Mouse (Mus musculus) lung, postnatal 25 days (tissue): ENCODE data around the gene Tcte1.

Source experiments
- DNase-seq: peaks from one replicate; pipeline ENCODE4 v3.0.0; 2022; ENCODE audit warnings: low spot score

Tcte1 gene

DNA sequence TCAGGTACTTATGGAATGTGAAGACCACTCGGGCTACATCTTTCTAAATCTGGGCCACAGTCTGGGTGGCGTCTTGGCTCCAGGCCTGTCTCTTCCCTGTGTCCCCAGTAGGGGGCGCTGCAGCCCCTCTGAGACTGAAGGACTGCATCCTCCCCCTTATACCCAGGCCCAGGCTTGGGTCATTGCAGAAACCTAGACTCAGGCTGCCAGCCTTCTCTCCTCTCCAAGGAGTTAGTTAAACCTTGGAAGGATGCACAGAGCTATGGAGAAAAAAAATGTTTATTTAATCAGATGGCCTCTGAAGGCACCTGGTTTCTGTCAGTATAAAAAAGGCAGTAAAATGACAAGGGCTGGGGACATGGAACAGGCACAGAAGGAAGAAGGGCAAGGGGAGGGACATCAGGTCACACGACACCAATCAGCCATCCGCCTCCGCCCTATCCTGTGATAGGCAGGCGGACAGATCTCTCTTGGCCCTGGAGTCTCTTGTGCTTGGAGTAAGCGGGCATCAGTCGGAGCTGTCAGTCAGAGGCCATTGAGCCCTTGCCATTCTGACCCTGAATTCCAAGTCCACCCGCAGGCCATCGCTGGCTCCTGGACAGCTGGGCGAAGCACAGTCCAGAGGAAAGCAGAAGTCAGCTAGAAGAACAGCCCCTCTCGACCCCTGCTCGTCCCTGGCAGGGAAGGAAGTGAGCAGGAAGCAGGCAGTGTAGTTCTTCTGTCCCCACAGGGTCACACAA is 61.9 kb downstream of the Tcte1 start:
- peak; percentile 81 for DNase-seq

DNA sequence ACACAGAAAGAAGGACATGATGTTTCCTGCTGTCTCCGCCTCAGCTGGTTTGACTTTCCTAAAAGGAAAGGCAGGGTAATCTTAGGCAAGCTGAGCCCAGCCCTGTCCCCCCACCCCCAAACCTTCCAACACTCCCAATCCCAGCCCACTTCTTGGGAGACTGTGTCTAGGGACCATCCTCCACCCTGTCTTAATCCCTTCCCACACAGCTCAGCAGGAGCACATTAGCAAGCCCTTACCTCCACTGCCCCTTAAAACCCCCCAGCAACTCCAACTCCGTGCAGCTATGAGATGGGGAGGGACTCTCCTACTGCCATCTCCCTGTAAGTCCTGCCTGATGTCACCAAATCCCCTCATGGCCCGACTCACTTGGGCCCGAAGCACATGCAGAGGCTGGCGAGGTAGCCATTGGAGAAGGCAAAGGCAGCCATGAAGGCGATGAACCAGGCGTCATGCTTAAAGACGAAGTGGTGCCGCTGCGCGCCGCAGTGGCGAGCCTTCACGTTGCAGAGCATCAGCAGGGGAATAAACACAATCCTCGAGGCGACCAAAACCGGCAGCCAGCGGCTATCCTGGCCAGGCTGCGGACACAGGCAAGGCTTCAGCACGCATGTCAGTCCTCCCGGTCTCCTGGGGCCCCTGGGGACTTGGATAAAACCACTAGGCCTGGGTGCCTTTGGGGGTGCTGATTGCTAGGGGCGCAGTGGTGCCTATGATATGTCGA is 62.7 kb downstream of the Tcte1 start:
- DNase-seq: no peak

- DNase-seq: no peak
Observed at GRCm38 (mm10) chr17:45586449-45586837, 63.2 kb downstream of the Tcte1 start.

GRCm38 (mm10) chr17:45588370-45588769 is 65.1 kb downstream of the Tcte1 start:
- no peak for DNase-seq

GRCm38 (mm10) chr17:45589236-45589635 is 66.0 kb downstream of the Tcte1 start:
- no peak for DNase-seq

DNA sequence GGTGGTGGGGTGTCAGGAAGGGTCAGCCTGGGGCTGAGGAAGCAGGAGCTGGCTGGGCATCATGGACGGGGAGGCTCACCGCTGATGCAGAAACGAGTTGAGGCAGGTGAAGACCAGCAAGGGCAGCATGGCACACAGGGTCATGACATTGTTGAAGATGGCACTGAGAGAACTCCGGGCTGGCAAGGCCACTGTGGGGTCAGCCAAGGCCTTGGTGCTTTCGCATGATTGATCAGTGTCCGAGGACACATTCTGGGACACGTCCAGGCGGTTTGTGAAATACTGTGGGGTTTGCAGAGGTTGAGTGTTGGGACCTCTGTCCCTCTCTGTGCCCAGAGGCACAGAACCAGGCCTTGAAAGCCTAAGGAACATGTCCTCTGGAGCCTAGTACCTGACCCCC is 66.6 kb downstream of the Tcte1 start:
- DNase-seq: no peak

DNA sequence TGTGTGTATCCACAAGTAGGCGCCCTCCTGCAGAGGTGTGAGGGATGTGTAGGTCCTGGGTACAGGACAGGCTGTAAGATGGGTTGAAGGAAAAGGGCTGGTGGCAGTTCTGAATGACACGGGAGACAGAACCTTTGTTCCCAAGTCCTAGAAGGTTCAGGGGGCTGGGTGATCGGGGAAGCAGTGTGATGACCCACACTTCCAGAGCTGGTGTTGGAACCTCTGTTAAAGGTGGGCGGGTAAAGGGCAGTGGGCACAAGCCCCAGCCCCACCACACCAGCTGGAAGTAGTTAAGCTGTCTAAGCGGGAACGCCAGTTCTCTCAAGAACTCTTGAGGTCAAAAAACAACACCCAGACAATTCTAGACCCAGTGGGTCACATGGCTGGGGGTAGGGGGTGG is 67.2 kb downstream of the Tcte1 start:
- DNase-seq: no peak

DNA sequence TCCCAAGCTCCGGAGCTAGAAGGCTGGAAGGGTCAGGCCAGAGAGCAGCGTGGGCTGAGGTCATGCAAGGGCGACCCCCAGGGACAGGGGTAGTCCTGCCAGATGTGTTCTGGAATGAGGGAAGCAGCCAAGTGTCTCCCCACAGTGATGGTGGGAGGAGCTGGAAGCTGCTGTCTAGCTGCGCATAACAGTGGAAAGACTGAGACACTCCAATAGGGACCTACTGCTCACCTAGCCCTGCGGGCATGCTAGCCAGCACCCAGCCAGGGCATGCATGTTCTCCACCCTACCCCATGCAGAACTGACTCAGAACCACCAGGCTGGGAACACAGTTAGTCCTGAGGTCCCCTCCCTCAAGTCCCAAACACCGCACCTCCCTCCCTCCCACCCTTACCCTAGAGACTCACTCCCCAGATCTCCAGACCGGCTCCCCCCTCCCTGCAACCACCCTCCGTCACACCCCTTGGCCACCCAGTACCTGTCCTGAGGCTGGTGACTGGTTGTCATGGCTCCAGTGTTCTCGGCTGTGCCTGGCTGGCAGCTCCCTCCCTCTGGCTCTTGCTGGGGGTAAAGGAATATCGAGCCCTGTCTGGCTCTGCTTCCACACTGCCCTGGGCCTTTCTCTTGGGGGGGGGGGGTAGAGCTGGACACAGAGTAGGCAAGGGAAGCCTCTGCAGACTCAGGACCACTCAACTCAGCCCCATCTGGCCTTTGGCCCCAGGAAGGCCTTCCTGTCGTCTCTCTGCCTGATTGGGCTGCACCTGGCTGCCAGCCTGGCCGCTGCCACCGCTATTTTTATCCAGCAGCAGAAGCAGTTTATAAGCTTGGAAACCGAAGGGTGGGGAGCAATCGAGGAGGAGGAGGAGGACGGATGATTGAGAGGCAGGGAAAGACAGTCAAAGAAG is 68.7 kb downstream of the Tcte1 start:
- DNase-seq: no peak
